Mouse (Mus musculus) embryonic stem cell, embryonic (primary cell): ENCODE data around the gene Txnip.

Source experiments
- CTCF ChIA-PET, 4 experiments: fragments of 300-600 bp in 2 of 4; fragments of 350-600 bp in 2 of 4; sonication (Branson Sonifier 250); formaldehyde crosslinking; loops; one replicate each; lab custom pipeline; 2022; ENCODE audit warnings: inconsistent platforms in 2 of 4; lab: Charles Lee
- POLR2A ChIA-PET, 4 experiments: fragments of 300-600 bp in 2 of 4; fragments of 350-600 bp in 2 of 4; sonication (Branson Sonifier 250); formaldehyde crosslinking; loops; one replicate each; lab custom pipeline; 2022; ENCODE audit warnings: antibody characterized with exemption in 4 of 4, inconsistent platforms in 1 of 4; lab: Charles Lee

Gene Txnip

DNA sequence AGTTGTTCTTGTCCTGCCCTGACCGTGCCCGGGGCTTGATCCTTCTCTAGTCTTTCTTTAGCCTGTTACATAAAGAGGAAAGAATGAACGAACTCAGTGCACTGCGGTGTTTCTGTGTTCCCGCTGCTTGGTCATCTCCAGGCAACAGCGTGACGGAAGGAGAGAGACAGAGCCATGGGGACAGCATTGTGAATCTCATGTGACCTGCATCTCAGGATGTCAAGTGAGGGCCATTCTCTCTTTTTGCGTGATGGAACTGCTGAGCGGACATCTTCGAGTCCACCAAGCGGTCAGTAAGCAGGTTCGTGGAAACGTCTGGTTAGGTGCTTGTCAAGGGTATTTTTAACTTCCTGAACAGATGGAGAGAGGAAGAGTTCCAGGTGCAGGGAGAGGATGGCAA lies 11.7 kb downstream of the Txnip start:
- POLR2A ChIA-PET: interaction anchor here (0.9 to 26.7 kb wide), 24 partner anchors 2 to 156 kb away, joined by 3 to 969 read pairs (median 6); partner anchors contain the start of genes Txnip (in 4 of the 4), Polr3gl (in 3 of the 4), Gm16253 (in 1 of the 4) and Gm42957 (in 1 of the 4)

DNA sequence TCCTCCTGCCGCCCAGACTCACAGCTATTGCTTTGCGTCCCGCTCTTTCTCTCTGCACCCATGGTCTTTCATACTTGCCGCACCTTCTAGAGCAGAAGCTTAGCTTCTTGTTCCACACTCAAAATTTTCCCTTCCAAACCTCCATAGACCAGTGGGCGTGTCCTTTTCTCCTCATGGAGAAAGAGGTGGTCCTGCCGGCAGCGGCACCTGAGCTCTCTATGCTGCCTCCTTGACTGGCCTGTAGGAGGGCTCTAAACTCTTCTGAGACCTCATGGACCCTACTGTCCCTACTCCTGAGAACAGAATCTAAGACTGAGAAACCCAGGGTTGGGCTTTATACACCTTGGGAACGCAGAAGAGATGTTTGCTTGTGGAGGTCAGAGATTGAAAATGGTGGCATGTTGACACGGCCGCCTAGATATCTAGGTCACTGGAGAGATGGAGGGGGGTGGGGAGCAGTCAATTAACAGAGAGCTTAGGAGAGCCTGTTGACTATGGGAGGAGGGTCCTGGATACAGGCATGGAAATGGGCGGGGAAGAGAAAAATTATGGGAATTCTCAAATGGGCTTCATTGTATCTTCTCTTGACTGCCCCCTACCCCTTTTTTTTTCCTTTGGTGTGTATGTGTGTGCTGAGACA lies 12.3 kb downstream of the Txnip start:
- CTCF ChIA-PET: interaction anchor here (0.6 to 2.1 kb wide), 13 partner anchors 10 to 292 kb away, joined by 3 to 13 read pairs (median 3); partner anchors contain the start of genes Polr3gl (in 2 of the 4), Ankrd34a (in 1 of the 4) and Txnip (in 1 of the 4)
- POLR2A ChIA-PET: interaction anchor here (0.6 to 26.7 kb wide), 29 partner anchors 1 to 242 kb away, joined by 3 to 969 read pairs (median 5); partner anchors contain the start of genes Txnip (in 4 of the 4), Polr3gl (in 3 of the 4), Rbm8a (in 3 of the 4) and Gm16253 (in 1 of the 4)

More for the DNA sequence above, 11.7 kb downstream of the Txnip start:
- CTCF ChIA-PET: interaction anchor here in 2 of 4 experiments (0.6 to 2.1 kb wide), 8 partner anchors 11 to 291 kb away, joined by 3 to 13 read pairs (median 3); partner anchors contain the start of genes Polr3gl (in 2 of the 2) and Ankrd34a (in 1 of the 2)

DNA sequence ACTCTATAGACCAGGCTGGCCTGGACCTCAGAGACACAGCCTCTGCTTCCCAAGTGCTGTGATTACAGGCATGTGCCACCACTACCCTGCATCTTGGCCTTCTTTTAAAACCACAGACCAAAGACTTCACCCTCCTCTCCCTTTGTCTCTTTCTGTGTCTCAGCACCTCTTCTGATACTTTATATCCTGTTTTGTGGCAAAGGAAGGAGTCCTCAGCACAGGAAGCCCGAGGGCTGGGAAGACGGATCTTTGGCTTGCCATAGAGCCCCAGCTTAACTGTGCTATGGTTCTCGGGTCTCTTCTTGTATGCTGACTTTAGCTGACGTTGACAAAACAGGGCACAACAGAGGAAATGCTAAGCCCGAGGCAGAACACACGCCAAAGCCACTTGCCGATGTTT lies 12.9 kb downstream of the Txnip start:
- POLR2A ChIA-PET: interaction anchor here (0.6 to 26.7 kb wide), 31 partner anchors 1 to 242 kb away, joined by 3 to 969 read pairs (median 5); partner anchors contain the start of genes Txnip (in 4 of the 4), Rbm8a (in 3 of the 4), Polr3gl (in 2 of the 4) and Gm16253 (in 1 of the 4)
- CTCF ChIA-PET: interaction anchor here in 3 of 4 experiments (0.7 to 2.1 kb wide), 9 partner anchors 10 to 148 kb away, joined by 3 to 13 read pairs (median 4); partner anchors contain the start of gene Polr3gl (in 1 of the 3)

DNA sequence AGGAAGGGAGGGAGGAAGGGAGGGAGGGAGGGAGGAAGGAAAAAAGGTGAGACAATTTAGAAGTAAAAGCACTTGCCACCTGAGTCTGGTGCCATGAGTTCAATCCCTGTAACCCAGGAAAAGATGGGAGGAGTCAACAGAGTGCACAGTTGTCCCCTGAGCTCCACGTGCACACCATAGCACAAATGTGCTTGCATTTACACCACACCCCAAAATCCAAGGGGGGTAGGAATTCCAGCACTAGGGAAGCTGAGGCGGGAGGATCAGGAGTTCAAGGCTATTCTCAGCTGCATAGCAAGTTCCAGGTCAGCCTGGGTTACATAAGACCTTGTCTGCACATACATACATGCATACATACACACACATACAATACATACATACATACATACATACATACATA lies 13.6 kb downstream of the Txnip start:
- CTCF ChIA-PET: interaction anchor here in 1 of 4 experiments (0.6 to 2.1 kb wide), 3 partner anchors 9 to 131 kb away, joined by 4 to 13 read pairs (median 4); no protein-coding TSS in a partner anchor
- POLR2A ChIA-PET: interaction anchor here in 3 of 4 experiments (0.5 to 26.7 kb wide), 27 partner anchors 0 to 243 kb away, joined by 3 to 969 read pairs (median 4); partner anchors contain the start of genes Rbm8a (in 3 of the 3), Polr3gl (in 2 of the 3), Txnip (in 2 of the 3) and Gm16253 (in 1 of the 3)

DNA sequence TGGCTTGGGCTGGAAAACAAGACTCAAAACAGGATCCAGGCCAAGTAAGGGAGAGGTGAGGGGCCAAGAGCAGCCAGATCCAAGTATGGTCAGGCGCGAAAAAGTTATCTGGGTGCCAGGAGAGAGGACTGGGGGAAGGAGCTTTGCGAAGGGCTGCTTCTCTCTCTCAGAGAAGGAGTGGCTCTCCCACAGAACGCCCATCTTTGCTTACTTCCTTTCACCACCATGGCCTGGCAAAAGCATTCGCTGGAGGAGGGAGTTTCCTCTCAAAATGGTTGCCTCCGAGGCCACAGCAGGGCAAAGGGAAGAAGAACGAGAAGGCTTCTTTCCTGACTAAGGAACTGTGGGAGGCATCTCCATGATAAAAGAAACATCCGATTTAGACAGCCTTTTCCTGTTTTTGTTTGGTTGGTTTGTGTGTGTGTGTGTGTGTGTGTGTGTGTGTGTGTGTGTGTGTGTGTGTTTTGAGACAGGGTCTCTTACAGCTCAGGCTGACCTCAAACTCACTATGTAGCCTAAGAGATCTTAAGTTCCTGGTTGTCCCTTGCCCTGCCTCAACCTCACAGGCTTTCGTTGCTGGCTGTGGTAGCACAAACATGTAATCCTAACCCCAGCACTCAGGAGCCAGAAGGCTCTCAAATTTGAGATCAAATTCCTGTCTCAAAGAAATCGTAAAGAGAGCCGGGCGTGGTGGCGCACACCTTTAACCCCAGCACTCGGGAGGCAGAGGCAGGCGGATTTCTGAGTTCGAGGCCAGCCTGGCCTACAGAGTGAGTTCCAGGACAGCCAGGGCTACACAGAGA lies 14.3 kb downstream of the Txnip start:
- POLR2A ChIA-PET: interaction anchor here in 3 of 4 experiments (0.6 to 26.7 kb wide), 25 partner anchors 1 to 244 kb away, joined by 3 to 969 read pairs (median 4); partner anchors contain the start of genes Txnip (in 3 of the 3), Rbm8a (in 2 of the 3), Gm16253 (in 1 of the 3) and Lix1l (in 1 of the 3)
- CTCF ChIA-PET: interaction anchor here in 2 of 4 experiments (0.6 kb wide), 2 partner anchors 39 to 131 kb away, joined by 4 to 5 read pairs; no protein-coding TSS in a partner anchor

DNA sequence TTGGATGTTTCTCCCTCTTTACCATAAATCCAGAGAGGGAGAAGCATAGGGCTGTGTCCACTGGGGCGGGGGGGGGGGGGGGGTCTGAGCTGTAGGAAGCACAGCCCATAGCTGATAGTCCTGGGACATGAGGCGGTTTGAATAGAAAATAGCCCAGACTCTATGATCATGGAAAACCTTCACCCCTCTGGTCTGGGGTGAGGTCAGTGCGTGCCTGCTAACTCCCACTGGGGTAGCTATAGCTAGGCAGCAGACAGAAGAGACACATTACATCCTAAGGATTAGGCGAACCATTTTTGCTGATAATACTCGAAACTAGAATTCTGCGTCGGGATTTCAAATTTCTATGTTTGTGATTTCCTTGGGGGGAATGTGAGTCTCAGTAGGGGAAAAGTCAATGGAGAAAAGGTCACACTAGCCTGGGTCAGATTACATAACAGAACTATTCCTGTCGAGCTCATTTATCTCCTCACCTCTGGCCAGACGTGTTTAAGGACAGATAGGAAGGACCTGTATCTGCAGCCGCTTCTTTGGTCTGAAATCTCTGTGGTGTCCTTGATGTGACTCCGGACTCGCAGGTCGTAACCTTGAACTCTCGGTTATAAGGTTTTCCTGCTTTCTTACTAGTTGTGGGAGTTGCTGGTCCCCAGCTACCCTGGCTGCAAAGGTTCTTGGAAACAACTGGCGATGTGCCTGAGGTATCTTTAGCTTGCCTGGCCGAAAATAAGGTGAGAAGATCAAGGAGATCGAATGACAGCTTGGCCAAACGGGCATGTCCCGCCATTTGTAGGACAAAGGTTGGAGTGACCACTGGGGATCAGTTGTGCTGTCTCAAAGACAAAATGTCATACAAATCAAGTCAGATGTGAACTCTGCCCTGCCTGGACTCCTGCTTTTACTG lies 16.1 kb downstream of the Txnip start:
- ChIA-PET POLR2A (interaction anchor here in 3 of 4 experiments (0.6 to 21.5 kb wide), 22 partner anchors 10 to 1496 kb away, joined by 3 to 969 read pairs (median 4); partner anchors contain the start of genes Txnip (in 3 of the 3), Lix1l (in 1 of the 3), Pias3 (in 1 of the 3) and Polr3gl (in 1 of the 3)), CTCF (interaction anchor here in 2 of 4 experiments (0.6 to 0.7 kb wide), 3 partner anchors 41 to 791 kb away, joined by 3 to 12 read pairs (median 3); no protein-coding TSS in a partner anchor)

DNA sequence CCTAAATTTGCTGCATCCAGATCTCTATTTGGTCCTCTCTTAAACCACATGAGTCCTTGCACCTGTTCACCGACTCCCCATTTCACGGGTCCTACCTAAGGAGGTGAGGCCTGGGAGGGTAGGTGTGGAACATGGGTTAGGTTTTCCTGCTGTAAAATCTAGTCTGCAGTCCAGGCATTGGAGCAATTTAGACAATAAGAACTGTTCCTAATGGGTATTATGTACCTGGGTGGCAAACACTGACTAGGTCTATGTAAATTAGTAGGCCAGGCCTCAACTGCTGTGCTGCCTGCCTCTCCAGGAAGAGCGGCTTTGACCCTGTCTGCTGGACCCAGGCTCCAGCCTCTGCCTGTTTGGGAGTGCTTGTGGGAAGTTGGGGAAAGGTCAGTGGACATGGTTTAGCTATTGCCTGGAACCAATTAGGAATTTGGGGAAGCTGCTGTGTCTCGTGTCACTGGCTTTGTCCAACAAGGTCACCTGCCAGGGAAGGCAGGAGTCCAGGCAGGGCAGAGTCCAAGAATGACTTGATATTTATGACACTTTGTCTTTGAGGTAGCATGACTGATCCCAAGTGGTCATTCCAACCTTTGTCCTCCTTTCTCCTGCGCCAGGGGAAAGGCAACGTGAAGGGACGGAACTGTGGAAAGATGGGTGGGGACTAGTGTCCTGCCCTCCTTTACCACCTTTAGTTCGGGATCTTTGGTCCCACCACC lies 17.7 kb downstream of the Txnip start:
- POLR2A ChIA-PET: interaction anchor here (0.6 to 21.5 kb wide), 35 partner anchors 11 to 1321 kb away, joined by 3 to 969 read pairs (median 8); partner anchors contain the start of genes Txnip (in 4 of the 4), Polr3gl (in 2 of the 4), Rbm8a (in 2 of the 4) and Ankrd34a (in 1 of the 4)
- CTCF ChIA-PET: interaction anchor here in 2 of 4 experiments (0.5 to 0.9 kb wide), 2 partner anchors 23 to 37 kb away, joined by 3 read pairs; no protein-coding TSS in a partner anchor

DNA sequence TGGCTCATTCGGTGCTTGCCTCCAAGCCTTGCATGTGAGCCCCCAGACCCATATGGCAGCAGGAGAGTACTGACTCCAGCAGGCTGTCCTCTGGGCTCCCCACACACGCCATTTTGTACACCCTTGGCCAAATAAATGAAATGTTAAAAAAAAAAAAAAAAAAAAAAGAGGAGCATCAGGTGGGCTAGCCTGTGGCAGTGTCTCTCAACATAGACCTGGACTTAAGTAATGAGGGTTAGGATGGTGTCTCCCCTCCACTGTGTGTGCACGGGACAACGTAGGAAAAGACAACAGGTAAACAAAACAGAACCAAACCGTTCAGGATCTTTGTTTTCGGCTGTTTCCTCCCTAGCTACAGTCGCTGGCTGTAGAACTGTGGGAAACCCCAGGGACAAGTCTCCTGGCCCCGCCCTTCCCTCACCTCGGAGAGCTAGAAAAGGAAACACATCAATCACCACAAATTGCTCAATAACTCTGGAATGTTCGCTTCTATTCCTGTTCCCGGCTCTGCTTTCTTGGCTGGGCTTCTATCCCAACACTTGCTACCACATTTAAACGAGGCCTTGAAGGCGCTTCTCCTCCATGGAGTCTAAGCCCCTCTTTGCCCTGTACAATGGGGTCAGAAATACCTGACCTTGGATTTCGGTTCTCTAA lies 18.4 kb downstream of the Txnip start:
- ChIA-PET CTCF (interaction anchor here (0.5 to 2.4 kb wide), 25 partner anchors 10 to 1665 kb away, joined by 3 to 13 read pairs (median 4); partner anchors contain the start of genes Polr3gl (in 2 of the 4), Itga10 (in 1 of the 4), Lix1l (in 1 of the 4) and Pias3 (in 1 of the 4)), POLR2A (interaction anchor here (0.6 to 21.5 kb wide), 93 partner anchors 8 to 908 kb away, joined by 3 to 969 read pairs (median 7); partner anchors contain the start of genes Polr3gl (in 4 of the 4), Txnip (in 4 of the 4), Hist2h2bb (in 3 of the 4) and Rbm8a (in 3 of the 4))

DNA sequence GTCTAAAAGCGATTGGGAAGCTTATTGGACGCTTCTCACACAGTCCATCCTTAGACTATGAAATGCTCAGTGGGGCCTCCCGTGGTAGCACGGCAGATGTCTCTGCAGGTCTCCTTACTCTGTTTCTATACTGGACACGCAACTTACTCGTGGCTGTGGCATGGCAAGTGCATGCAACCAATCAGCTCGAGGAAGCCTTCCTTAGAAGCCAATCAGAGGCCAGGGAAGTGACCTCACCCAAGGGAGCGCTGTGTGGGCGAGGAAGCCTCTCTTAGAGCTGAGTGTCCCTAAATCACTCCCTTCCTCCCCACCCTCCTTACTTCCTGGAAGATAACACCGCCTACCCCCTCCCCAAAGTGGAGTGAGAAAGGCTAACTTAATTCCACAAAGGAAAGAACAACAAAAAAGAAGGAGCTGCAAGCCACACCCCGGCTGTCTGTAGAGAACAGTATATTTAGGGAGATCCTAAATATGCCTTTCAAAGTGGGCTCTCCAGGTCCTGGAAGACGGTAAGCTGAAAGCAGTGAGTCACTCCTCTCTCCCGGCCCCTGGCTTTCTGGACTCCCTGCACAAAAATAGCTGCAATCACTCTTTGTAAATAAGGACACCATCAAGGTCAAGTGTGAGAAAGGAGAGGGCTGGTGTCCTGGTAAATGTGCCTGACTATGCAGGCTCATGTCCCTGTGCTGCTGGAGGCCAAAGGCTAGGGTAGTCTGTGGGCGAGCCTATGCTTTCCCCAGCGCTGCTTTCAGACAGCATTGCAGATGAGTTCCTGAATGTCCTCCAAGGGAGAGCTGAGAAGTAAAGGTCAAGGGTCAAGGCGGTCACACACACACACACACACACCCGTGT lies 19.2 kb downstream of the Txnip start, which contains the start of gene Gm16253:
Gm16253 (plus strand) TSS at position 295 of the 852 bp plus-strand sequence.
- ChIA-PET CTCF (interaction anchor here (0.6 to 2.4 kb wide), 37 partner anchors 9 to 1664 kb away, joined by 3 to 13 read pairs (median 4); partner anchors contain the start of genes Itga10 (in 2 of the 4), Polr3gl (in 2 of the 4), Lix1l (in 1 of the 4) and Pias3 (in 1 of the 4)), POLR2A (interaction anchor here (0.5 to 21.5 kb wide), 127 partner anchors 8 to 609 kb away, joined by 3 to 969 read pairs (median 5); partner anchors contain the start of genes Polr3gl (in 4 of the 4), Txnip (in 4 of the 4), Gm42957 (in 3 of the 4) and Hist2h2bb (in 3 of the 4))

DNA sequence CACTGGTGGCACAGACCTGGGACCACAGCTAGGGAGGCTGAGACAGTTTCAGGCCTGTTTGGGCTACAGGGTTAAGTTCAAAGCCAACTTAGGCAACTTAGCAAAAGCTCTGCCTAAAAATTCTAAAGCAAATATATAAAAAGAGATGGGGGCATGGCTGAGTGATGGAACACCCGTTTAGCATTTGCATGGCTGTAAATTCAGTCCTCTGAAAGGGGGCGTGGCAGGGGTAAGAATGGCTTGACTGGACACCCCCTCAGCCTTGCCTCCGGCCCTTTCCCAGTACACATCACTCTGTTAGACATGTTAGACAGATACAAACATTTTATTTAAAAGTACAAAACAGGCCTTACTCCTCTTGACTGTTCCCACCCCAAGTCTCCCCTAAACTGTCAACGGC lies 19.8 kb downstream of the Txnip start:
- ChIA-PET CTCF (interaction anchor here (0.8 to 2.4 kb wide), 24 partner anchors 8 to 300 kb away, joined by 3 to 13 read pairs (median 4); partner anchors contain the start of genes Itga10 (in 2 of the 4), Lix1l (in 1 of the 4), Pias3 (in 1 of the 4) and Polr3gl (in 1 of the 4)), POLR2A (interaction anchor here (0.5 to 21.5 kb wide), 101 partner anchors 9 to 550 kb away, joined by 3 to 969 read pairs (median 6); partner anchors contain the start of genes Polr3gl (in 4 of the 4), Txnip (in 4 of the 4), Hist2h2bb (in 3 of the 4) and Ankrd35 (in 2 of the 4))

DNA sequence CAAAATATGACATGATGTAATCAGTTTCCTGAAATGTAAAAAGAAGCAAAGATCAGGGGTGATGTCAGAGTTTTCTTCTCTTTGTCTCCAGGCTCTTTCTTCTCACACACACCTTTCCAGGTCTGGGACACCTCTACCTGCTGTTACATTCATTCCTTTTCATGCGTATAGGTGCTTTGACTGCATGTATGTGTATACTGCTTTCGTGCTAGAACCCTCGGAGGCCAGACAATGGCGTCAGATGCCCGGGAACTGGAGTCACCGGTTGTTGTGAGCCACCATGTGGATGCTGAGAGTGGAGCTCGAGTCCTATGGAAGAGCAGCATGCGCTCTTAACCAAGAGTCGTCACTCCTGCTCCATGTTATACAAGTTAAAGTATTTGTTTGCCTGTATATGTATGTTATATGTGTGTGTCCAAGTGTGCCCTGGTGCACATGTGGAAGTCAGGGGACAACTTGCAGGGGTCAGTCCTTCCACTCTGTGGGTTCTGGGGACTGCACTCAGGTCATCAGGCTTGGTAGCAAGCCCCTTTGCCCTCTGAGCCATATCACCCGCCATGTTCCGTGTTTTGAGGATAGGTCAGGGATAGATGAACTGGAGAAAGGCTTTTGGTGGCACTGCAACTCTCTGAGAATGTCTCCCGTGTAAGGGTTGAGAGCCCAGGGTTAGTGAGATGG lies 20.9 kb downstream of the Txnip start:
- ChIA-PET CTCF (interaction anchor here in 2 of 4 experiments (2.1 to 3.4 kb wide), 6 partner anchors 14 to 301 kb away, joined by 5 to 37 read pairs (median 12); partner anchors contain the start of gene Polr3gl (in 1 of the 2)), POLR2A (interaction anchor here in 3 of 4 experiments (0.6 to 21.5 kb wide), 18 partner anchors 15 to 1233 kb away, joined by 3 to 969 read pairs (median 20); partner anchors contain the start of genes Polr3gl (in 3 of the 3), Txnip (in 3 of the 3) and Rbm8a (in 1 of the 3))

DNA sequence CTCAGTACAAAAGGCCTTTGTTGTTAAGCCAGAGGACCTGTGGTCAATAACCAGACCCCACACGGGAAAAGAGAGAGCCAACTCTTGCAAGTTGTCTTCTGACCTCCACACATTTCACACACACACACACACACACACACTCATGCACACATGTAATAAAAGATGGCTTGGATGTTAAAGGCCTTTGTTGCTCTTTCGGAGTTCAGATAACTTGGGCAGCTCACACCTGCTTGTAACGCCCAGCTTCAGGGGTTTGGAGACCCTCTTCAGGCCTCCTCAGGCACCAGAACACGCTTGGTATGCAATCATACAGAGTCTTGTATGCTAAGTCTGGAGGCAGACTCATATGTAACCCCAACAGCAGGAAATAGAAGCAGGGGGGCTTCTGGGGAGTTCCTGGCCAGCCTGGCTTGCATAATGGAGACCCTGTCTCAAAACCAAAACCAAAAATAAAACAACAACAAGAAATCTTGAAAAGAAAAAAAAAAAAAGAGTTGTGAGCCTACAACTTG lies 21.5 kb downstream of the Txnip start:
- POLR2A ChIA-PET: interaction anchor here (0.6 to 21.5 kb wide), 22 partner anchors 9 to 370 kb away, joined by 3 to 969 read pairs (median 8); partner anchors contain the start of genes Polr3gl (in 2 of the 4), Rbm8a (in 2 of the 4) and Txnip (in 2 of the 4)

More for the DNA sequence above, 21.5 kb downstream of the Txnip start:
- CTCF ChIA-PET: interaction anchor here (0.6 to 3.4 kb wide), 32 partner anchors 11 to 301 kb away, joined by 3 to 42 read pairs (median 10); partner anchors contain the start of genes Lix1l (in 2 of the 4), Polr3gl (in 2 of the 4), Ankrd34a (in 1 of the 4) and Rbm8a (in 1 of the 4)
